Mouse (Mus musculus) cortical plate, adult 2 months (tissue): ENCODE results near the gene Ttc7.

Experiments used
- CTCF ChIP-seq: fragments of 200-500 bp; IDR thresholded peaks from 2 replicates; pipeline ENCODE4 v1.5.1; 2011; ENCODE audit warnings: mild to moderate bottlenecking, control low read depth, low read length; ENCODE audit not compliant: insufficient read depth; ENCODE audit errors: extremely low read depth
- POLR2A ChIP-seq: fragments of 200-500 bp; IDR thresholded peaks from 2 replicates; pipeline ENCODE4 v1.6.1; 2011; ENCODE audit warnings: mild to moderate bottlenecking, low read length, control low read depth; ENCODE audit not compliant: insufficient read depth; ENCODE audit errors: extremely low read depth

- TF ChIP-seq CTCF, result no peak
- no peak for TF ChIP-seq POLR2A
Observed at GRCm38 (mm10) chr17:87336910-87337309, 54.2 kb downstream of the Ttc7 start.
